In the genomic region with DNA sequence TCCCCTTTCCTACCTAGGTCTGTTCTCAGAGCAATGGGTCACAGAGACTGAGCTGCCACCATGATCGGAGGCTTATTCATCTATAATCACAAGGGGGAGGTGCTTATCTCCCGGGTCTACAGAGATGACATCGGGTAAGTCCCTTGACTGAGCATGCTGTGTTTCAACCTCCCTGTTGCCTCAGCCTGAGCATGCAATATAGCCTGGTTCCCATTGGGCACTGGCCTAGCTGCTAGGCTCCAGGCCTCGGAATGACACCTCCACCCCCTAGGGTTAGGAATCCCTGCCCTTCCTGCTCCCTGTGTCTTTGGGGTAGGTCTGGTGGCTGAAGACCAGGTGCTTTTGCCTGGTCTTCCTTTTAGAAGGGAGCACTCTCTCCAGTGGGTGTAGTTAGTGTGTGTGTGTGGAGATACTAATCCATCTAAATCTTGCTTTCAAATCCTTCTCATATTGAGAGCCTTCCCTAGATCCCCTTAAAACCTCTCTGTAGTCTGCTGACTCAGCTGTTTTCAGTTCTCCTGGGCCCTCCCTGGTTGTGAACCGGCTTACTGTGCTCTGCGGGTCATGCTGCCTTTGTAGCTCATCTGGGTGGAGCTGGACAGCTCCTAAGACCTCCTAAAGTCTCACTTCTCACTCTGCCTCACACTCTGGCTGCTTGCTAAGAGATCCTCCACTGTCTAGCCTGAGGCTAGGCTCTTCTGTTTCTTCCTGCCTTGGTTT, we compare ENCODE assay signal across 8 mouse cellular contexts. TPM values are rescaled to one million over a fixed set of nuclear protein-coding genes. Genes with fewer than 3 reads are reported as not detected.
DNase-seq lines count a peak whose midpoint lies in the region; ATAC-seq and TF ChIP-seq lines count a peak whose summit lies in the region.

No protein-coding gene starts in this region.

- peaks cover 24% of the 10 kb centered on the region for H3K36me3 ChIP-seq in ES-Bruce4 (ENCODE audit: control insufficient read depth, insufficient read depth, low read length, poor library complexity, severe bottlenecking)
- peaks cover 55% of the 10 kb centered on the region for H3K36me3 ChIP-seq in heart, embryonic 15.5 days
- peaks cover 30% of the 10 kb centered on the region for H3K36me3 ChIP-seq in macrophage (ENCODE audit: inconsistent target)

- peak overlapping the region; percentile 27; the same call in 1 of the 2 replicates for H3K9ac ChIP-seq in ES-Bruce4 (ENCODE audit: low read depth, poor library complexity, severe bottlenecking)
- 0 out of 2 replicates have a peak overlapping the region, but pooled peaks have one; percentile 9 for H3K9ac ChIP-seq in heart, embryonic 15.5 days

- TF ChIP-seq POLR2A in ES-Bruce4 (IDR thresholded peaks at IDR 0.05; ENCODE audit: insufficient read depth, low read length), result no peak

- no peaks in the 10 kb centered on the region for H3K4me1 ChIP-seq in ES-Bruce4 (ENCODE audit: control insufficient read depth, insufficient read depth, low read length)
- peaks cover 28% of the 10 kb centered on the region for H3K4me1 ChIP-seq in heart, embryonic 15.5 days (replicated peaks)

- peaks cover 60% of the 10 kb centered on the region for H3K79me2 ChIP-seq in macrophage (ENCODE audit: inconsistent target)

- H3K27me3 ChIP-seq in ES-Bruce4 (ENCODE audit: control insufficient read depth, insufficient read depth, low read length, poor library complexity, severe bottlenecking), result no peaks in the 10 kb centered on the region
- H3K27me3 ChIP-seq in heart, embryonic 15.5 days, result no peaks in the 10 kb centered on the region

- TF ChIP-seq EP300 in ES-Bruce4 (IDR thresholded peaks at IDR 0.05; ENCODE audit: insufficient read depth, low read depth, low read length), result 0 out of 2 replicates have a peak, but pooled peaks have one; percentile 32

- no peaks in the 10 kb centered on the region for H3K9me3 ChIP-seq in ES-Bruce4 (replicated peaks; ENCODE audit: control insufficient read depth, insufficient read depth, low read length, poor library complexity, severe bottlenecking)
- no peaks in the 10 kb centered on the region for H3K9me3 ChIP-seq in heart, embryonic 15.5 days (replicated peaks)

- H3K4me2 ChIP-seq in heart, embryonic 15.5 days, result peak overlapping the region; percentile 82

- WGBS in heart, embryonic 15.5 days, result 37% methylated on average over 6 of the region's 6 CpGs
- WGBS in macrophage (ENCODE audit: missing documents), result 41% methylated on average over 5 of the region's 6 CpGs

- peak overlapping the region; percentile 18; the same call in 1 of the 2 replicates for H3K4me3 ChIP-seq in ES-Bruce4 (ENCODE audit: low read depth, low read length)
- H3K4me3 ChIP-seq in heart, embryonic 15.5 days, result peak overlapping the region; percentile 79
- H3K4me3 ChIP-seq in macrophage (ENCODE audit: inconsistent target), result peak overlapping the region; percentile 97

- TF ChIP-seq CTCF in ES-Bruce4 (IDR thresholded peaks at IDR 0.05; ENCODE audit: low read depth, low read length), result no peak

- no peak for ATAC-seq in heart, embryonic 15.5 days (replicated peaks; ENCODE audit: insufficient number of reproducible peaks, insufficient read depth, low FRiP score, low read depth)

- H3K27ac ChIP-seq in ES-Bruce4 (ENCODE audit: insufficient read depth, low read length), result peak overlapping the region; percentile 76
- no peak overlapping the region for H3K27ac ChIP-seq in heart, embryonic 15.5 days
- H3K27ac ChIP-seq in macrophage, result peak overlapping the region; percentile 97

- DNase-seq in cerebellum, adult 11-12 months, result peak; percentile 30
- no peak for DNase-seq in cerebellum, adult 9-11 months
- DNase-seq in embryo, embryonic 10 days (ENCODE audit: low spot score), result no peak
- no peak for DNase-seq in spleen, adult 12 weeks (ENCODE audit: low spot score)
- DNase-seq in testis, postnatal 10 days (ENCODE audit: low spot score), result no peak

RNA-seq across cellular contexts. Expression of a gene that starts 2.5 kb away (rescaled TPM):
- 282 and 298 TPM in 2 replicates for polyA plus RNA-seq in ES-Bruce4 (2011; ENCODE audit: insufficient read depth, insufficient read length, low read depth, missing spikeins)
- polyA plus RNA-seq in heart, embryonic 15.5 days (2015; fragmentation: Nextera tagmentation; extraction: Ambion mirVana), result 440 and 469 TPM in 2 replicates
- 100 to 1,000 TPM; 127 to 545 (median 357) TPM for total RNA-seq in macrophage (2018; cell fraction: chromatin; rRNA removed)
- total RNA-seq in macrophage (2018; cell fraction: cytosol; rRNA removed), result 100 to 1,000 TPM; 501 to 774 (median 571) TPM
- 100 to 1,000 TPM; 149 to 410 (median 261) TPM for total RNA-seq in macrophage (2018; cell fraction: nucleus; rRNA removed)
- 675 to 1,015 TPM (median 722 TPM) in 3 replicates for polyA plus RNA-seq in macrophage (2018)

RNA-seq across cellular contexts. Expression of a gene that starts 10.6 kb away (rescaled TPM):
- polyA plus RNA-seq in ES-Bruce4 (2011; ENCODE audit: insufficient read depth, insufficient read length, low read depth, missing spikeins) (56.2 and 61.0 TPM in 2 replicates), macrophage (2018) (27.6 to 31.0 TPM (median 28.9 TPM) in 3 replicates)
- 47.1 and 50.5 TPM in 2 replicates for polyA plus RNA-seq in heart, embryonic 15.5 days (2015; fragmentation: Nextera tagmentation; extraction: Ambion mirVana)
- 100 to 1,000 TPM in 16 of 26 experiments, 10 to 100 TPM in 10; 50.4 to 230 (median 109) TPM for total RNA-seq in macrophage (2018; cell fraction: chromatin; rRNA removed)
- total RNA-seq in macrophage (2018; cell fraction: cytosol; rRNA removed), result 10 to 100 TPM; 21.7 to 36.4 (median 30.4) TPM
- 10 to 100 TPM; 26.2 to 97.7 (median 43.0) TPM for total RNA-seq in macrophage (2018; cell fraction: nucleus; rRNA removed)

RNA-seq across cellular contexts. Expression of a gene that starts 21.0 kb away (rescaled TPM):
- polyA plus RNA-seq in ES-Bruce4 (2011; ENCODE audit: insufficient read depth, insufficient read length, low read depth, missing spikeins) (37.9 and 38.8 TPM in 2 replicates), macrophage (2018) (10.4 to 15.3 TPM (median 12.1 TPM) in 3 replicates)
- polyA plus RNA-seq in heart, embryonic 15.5 days (2015; fragmentation: Nextera tagmentation; extraction: Ambion mirVana), result 16.9 and 24.3 TPM in 2 replicates
- 10 to 100 TPM; 16.5 to 63.8 (median 41.6) TPM for total RNA-seq in macrophage (2018; cell fraction: chromatin; rRNA removed)
- 10 to 100 TPM; 10.8 to 20.5 (median 14.9) TPM for total RNA-seq in macrophage (2018; cell fraction: cytosol; rRNA removed)
- total RNA-seq in macrophage (2018; cell fraction: nucleus; rRNA removed), result 10 to 100 TPM; 13.3 to 48.8 (median 26.7) TPM

RNA-seq across cellular contexts. Expression of a gene that starts 39.1 kb away (rescaled TPM):
- 86.6 and 94.0 TPM in 2 replicates for polyA plus RNA-seq in ES-Bruce4 (2011; ENCODE audit: insufficient read depth, insufficient read length, low read depth, missing spikeins)
- 66.6 and 75.9 TPM in 2 replicates for polyA plus RNA-seq in heart, embryonic 15.5 days (2015; fragmentation: Nextera tagmentation; extraction: Ambion mirVana)
- total RNA-seq in macrophage (2018; cell fraction: chromatin; rRNA removed), result 10 to 100 TPM in 23 of 26 experiments, 1 to 10 TPM in 3; 5.4 to 28.2 (median 18.6) TPM
- 10 to 100 TPM; 24.2 to 36.0 (median 31.1) TPM for total RNA-seq in macrophage (2018; cell fraction: cytosol; rRNA removed)
- total RNA-seq in macrophage (2018; cell fraction: nucleus; rRNA removed), result 10 to 100 TPM in 25 of 26 experiments, 1 to 10 TPM in 1; 8.7 to 27.0 (median 15.2) TPM
- polyA plus RNA-seq in macrophage (2018), result 25.2 to 45.4 TPM (median 30.4 TPM) in 3 replicates

RNA-seq across cellular contexts. Expression of a gene that starts 51.5 kb away (rescaled TPM):
- polyA plus RNA-seq in ES-Bruce4 (2011; ENCODE audit: insufficient read depth, insufficient read length, low read depth, missing spikeins) (1.2 TPM in 2 replicates), macrophage (2018) (not detected in 3 replicates)
- 0.09 and 0.80 TPM in 2 replicates for polyA plus RNA-seq in heart, embryonic 15.5 days (2015; fragmentation: Nextera tagmentation; extraction: Ambion mirVana)
- not detected for total RNA-seq in macrophage (2018; cell fraction: chromatin; rRNA removed)
- total RNA-seq in macrophage (2018; cell fraction: cytosol; rRNA removed), result not detected
- not detected for total RNA-seq in macrophage (2018; cell fraction: nucleus; rRNA removed)

Comparison
In these comparisons a context has a peak if more than half of its experiments do, and no peak if none do; other contexts are left out.
1. H3K4me3 ChIP-seq: peak in every context shown above with its lines; median percentile 97 in macrophage; 79 in heart, embryonic 15.5 days; 18 in ES-Bruce4.